Mouse (Mus musculus): Measurements from ENCODE around the gene Alyref. TPM values are rescaled to one million over a fixed set of nuclear protein-coding genes. Genes with fewer than 3 reads are reported as not detected.

Alyref gene
- total RNA-seq, 1 experiment, result 397 TPM

DNA sequence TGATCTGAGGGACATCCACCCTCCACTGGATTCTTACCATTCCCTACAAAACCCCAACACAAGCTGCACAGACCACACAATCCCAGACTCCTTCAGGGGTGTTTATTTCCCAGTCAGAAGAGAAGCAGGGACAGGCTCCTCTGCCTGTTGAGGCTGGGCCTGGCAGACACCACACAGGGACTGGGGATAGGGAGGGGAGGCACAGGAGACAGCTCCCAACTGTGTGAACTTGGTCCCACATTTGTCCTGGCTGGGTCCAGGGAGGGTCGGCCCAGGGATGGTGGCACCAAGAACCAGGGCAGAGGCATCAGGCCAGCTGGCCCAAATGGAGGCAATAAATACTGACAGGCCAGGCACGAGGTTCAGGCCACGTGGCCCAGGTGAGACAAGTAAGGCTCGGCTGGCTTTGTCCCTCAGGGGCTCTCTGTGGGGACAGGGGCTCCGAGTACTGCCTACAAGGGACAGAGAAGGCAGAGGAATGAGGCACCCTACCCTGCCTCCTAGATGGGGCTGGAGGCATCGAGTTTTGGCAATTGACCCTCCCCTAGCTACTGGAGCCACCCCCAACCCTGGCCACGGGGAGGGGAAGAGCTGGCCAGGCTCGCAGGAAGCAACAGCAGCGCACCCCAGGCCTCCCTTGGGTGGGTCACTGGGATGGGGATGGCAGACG is 20.0 kb downstream of the Alyref start:
- in situ Hi-C loops (cut with MboI; ENCODE audit: low sequenced_read_pairs in 2 of 2, unreplicated experiment in 2 of 2), result no loop called here
- H3K27ac ChIP-seq (ENCODE audit: insufficient read depth, low read depth, low read length, poor library complexity, severe bottlenecking), result no peak overlapping the region; the same call in 1 of the 2 replicates
- peaks cover 3 to 21% of the 10 kb centered on the region in 2 experiments for H3K4me1 ChIP-seq (ENCODE audit: control insufficient read depth in 2 of 2, insufficient read depth in 2 of 2, low read length in 2 of 2, poor library complexity in 1 of 2)
- DNase-seq (ENCODE audit: low read depth, low spot score), result no peak
- H3K4me3 ChIP-seq (ENCODE audit: insufficient read depth in 1 of 2, low read depth in 1 of 2, low read length in 2 of 2, poor library complexity in 1 of 2, severe bottlenecking in 1 of 2), result no peak overlapping the region
- H3K9ac ChIP-seq (ENCODE audit: insufficient read depth, low read depth, low read length, poor library complexity, severe bottlenecking), result no peak overlapping the region
- TF ChIP-seq ZC3H11A (IDR thresholded peaks at IDR 0.05; ENCODE audit: borderline replicate concordance, low read depth, low read length) (no peak), HCFC1 (IDR thresholded peaks at IDR 0.05; ENCODE audit: borderline replicate concordance, insufficient read depth, low read length) (no peak), CHD2 (IDR thresholded peaks at IDR 0.05; ENCODE audit: low read depth, low read length) (no peak), MAFK (IDR thresholded peaks at IDR 0.05; ENCODE audit: insufficient read depth, low read depth, low read length) (no peak), ZNF384 (IDR thresholded peaks at IDR 0.05; ENCODE audit: low read depth, low read length) (no peak)
- H3K9me3 ChIP-seq (ENCODE audit: control insufficient read depth, insufficient read depth, low read depth, low read length), result no peaks in the 10 kb centered on the region
- peaks cover 28% of the 10 kb centered on the region for H3K36me3 ChIP-seq (ENCODE audit: control insufficient read depth, insufficient read depth, low read length, poor library complexity, severe bottlenecking)

DNA sequence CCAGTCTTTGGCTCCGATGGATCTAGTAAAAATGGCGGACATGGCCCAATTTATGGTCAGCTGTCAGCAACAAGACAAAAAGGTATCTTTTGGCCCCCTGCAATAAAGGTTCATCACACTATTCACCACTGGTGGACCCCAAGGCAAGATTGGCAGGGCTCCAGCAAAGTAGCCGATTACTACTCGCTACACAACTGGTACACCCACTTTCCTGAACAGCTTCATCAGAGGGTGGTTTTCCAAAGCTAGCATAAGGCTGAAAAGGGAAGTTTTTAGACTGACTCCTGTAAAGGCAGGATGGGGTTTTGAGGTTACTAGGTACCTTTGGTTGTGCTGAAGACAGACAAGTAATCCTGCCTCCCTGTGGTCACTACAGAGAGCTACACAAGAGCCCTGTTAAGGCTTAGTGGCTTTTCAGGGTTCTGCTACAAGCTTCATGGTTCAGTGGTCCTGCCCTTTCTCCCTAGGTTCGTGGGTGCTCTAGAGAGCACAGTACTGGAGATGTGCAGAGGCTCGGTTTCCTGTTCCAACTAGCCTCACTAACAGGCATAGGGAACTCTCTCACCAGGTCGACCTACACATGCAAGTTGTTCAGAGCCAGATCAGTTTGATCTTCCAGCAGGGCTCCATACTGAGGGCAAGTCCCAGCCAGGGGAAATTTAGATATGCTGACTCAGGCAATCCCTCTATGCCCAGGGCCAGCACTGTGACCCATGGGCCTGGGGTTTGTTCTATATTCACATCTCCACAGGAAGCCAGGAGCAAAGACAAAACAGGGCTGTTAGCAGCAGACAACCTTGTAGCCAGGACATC is 20.7 kb downstream of the Alyref start:
- H3K9ac ChIP-seq (ENCODE audit: insufficient read depth, low read depth, low read length, poor library complexity, severe bottlenecking), result no peak overlapping the region
- no peaks in the 10 kb centered on the region for H3K9me3 ChIP-seq (ENCODE audit: control insufficient read depth, insufficient read depth, low read depth, low read length)
- H3K4me1 ChIP-seq (ENCODE audit: control insufficient read depth in 2 of 2, insufficient read depth in 2 of 2, low read length in 2 of 2, poor library complexity in 1 of 2), result peaks cover 3 to 21% of the 10 kb centered on the region in 2 experiments
- H3K36me3 ChIP-seq (ENCODE audit: control insufficient read depth, insufficient read depth, low read length, poor library complexity, severe bottlenecking), result peaks cover 28% of the 10 kb centered on the region
- no peak for DNase-seq (ENCODE audit: low read depth, low spot score)
- H3K27ac ChIP-seq (ENCODE audit: insufficient read depth, low read depth, low read length, poor library complexity, severe bottlenecking), result no peak overlapping the region; the same call in 1 of the 2 replicates
- no peak overlapping the region for H3K4me3 ChIP-seq (ENCODE audit: insufficient read depth in 1 of 2, low read depth in 1 of 2, low read length in 2 of 2, poor library complexity in 1 of 2, severe bottlenecking in 1 of 2)
- TF ChIP-seq ZNF384 (IDR thresholded peaks at IDR 0.05; ENCODE audit: low read depth, low read length) (no peak), MAFK (IDR thresholded peaks at IDR 0.05; ENCODE audit: insufficient read depth, low read depth, low read length) (peak; percentile 73), ZC3H11A (IDR thresholded peaks at IDR 0.05; ENCODE audit: borderline replicate concordance, low read depth, low read length) (0 out of 2 replicates have a peak, but pooled peaks have one; percentile 3), HCFC1 (IDR thresholded peaks at IDR 0.05; ENCODE audit: borderline replicate concordance, insufficient read depth, low read length) (no peak)
- in situ Hi-C loops (cut with MboI; ENCODE audit: low sequenced_read_pairs in 2 of 2, unreplicated experiment in 2 of 2), result no loop called here

GRCm38 (mm10) chr11:120576365-120576981 is 21.7 kb downstream of the Alyref start:
- H3K9me3 ChIP-seq (ENCODE audit: control insufficient read depth, insufficient read depth, low read depth, low read length), result no peaks in the 10 kb centered on the region
- in situ Hi-C loops (cut with MboI; ENCODE audit: low sequenced_read_pairs in 2 of 2, unreplicated experiment in 2 of 2), result no loop called here
- TF ChIP-seq HCFC1 (IDR thresholded peaks at IDR 0.05; ENCODE audit: borderline replicate concordance, insufficient read depth, low read length) (no peak), CHD2 (IDR thresholded peaks at IDR 0.05; ENCODE audit: low read depth, low read length) (no peak), ZC3H11A (IDR thresholded peaks at IDR 0.05; ENCODE audit: borderline replicate concordance, low read depth, low read length) (no peak), MAFK (IDR thresholded peaks at IDR 0.05; ENCODE audit: insufficient read depth, low read depth, low read length) (no peak), ZNF384 (IDR thresholded peaks at IDR 0.05; ENCODE audit: low read depth, low read length) (no peak)
- no peak for DNase-seq (ENCODE audit: low read depth, low spot score)
- peaks cover 0 to 24% of the 10 kb centered on the region in 2 experiments; a peak in 2 of 4 replicates for H3K4me1 ChIP-seq (ENCODE audit: control insufficient read depth in 2 of 2, insufficient read depth in 2 of 2, low read length in 2 of 2, poor library complexity in 1 of 2)
- peaks cover 28% of the 10 kb centered on the region for H3K36me3 ChIP-seq (ENCODE audit: control insufficient read depth, insufficient read depth, low read length, poor library complexity, severe bottlenecking)
- H3K27ac ChIP-seq (ENCODE audit: insufficient read depth, low read depth, low read length, poor library complexity, severe bottlenecking), result no peak overlapping the region
- no peak overlapping the region for H3K9ac ChIP-seq (ENCODE audit: insufficient read depth, low read depth, low read length, poor library complexity, severe bottlenecking)
- H3K4me3 ChIP-seq (ENCODE audit: insufficient read depth in 1 of 2, low read depth in 1 of 2, low read length in 2 of 2, poor library complexity in 1 of 2, severe bottlenecking in 1 of 2), result no peak overlapping the region

- H3K36me3 ChIP-seq (ENCODE audit: control insufficient read depth, insufficient read depth, low read length, poor library complexity, severe bottlenecking), result peaks cover 34% of the 10 kb centered on the region
- H3K4me1 ChIP-seq (ENCODE audit: control insufficient read depth in 2 of 2, insufficient read depth in 2 of 2, low read length in 2 of 2, poor library complexity in 1 of 2), result peaks cover 1 to 27% of the 10 kb centered on the region in 2 experiments; a peak in 2 of 4 replicates
- DNase-seq (ENCODE audit: low read depth, low spot score), result no peak
- no peak overlapping the region for H3K9ac ChIP-seq (ENCODE audit: insufficient read depth, low read depth, low read length, poor library complexity, severe bottlenecking)
- no peak overlapping the region for H3K4me3 ChIP-seq (ENCODE audit: insufficient read depth in 1 of 2, low read depth in 1 of 2, low read length in 2 of 2, poor library complexity in 1 of 2, severe bottlenecking in 1 of 2)
- no peaks in the 10 kb centered on the region for H3K9me3 ChIP-seq (ENCODE audit: control insufficient read depth, insufficient read depth, low read depth, low read length)
- in situ Hi-C loops (cut with MboI; ENCODE audit: low sequenced_read_pairs in 2 of 2, unreplicated experiment in 2 of 2), result no loop called here
- TF ChIP-seq MAFK (IDR thresholded peaks at IDR 0.05; ENCODE audit: insufficient read depth, low read depth, low read length) (no peak), ZNF384 (IDR thresholded peaks at IDR 0.05; ENCODE audit: low read depth, low read length) (no peak), CHD2 (IDR thresholded peaks at IDR 0.05; ENCODE audit: low read depth, low read length) (no peak), HCFC1 (IDR thresholded peaks at IDR 0.05; ENCODE audit: borderline replicate concordance, insufficient read depth, low read length) (no peak), ZC3H11A (IDR thresholded peaks at IDR 0.05; ENCODE audit: borderline replicate concordance, low read depth, low read length) (no peak)
- H3K27ac ChIP-seq (ENCODE audit: insufficient read depth, low read depth, low read length, poor library complexity, severe bottlenecking), result no peak overlapping the region
Observed at GRCm38 (mm10) chr11:120575940-120576339, 22.2 kb downstream of the Alyref start.

All from ES-E14 (cell line).